Mouse (Mus musculus) splenic B cell, adult 2 months (primary cell): Measurements from ENCODE around the gene Lpin1.

Experiments used
- DNase-seq: peaks from one replicate; pipeline ENCODE4 v3.0.0-alpha.2; 2011; ENCODE audit warnings: low read depth, low spot score
- H3K27me3 ChIP-seq: 2 replicates; pipeline ENCODE4 v1.6.1; 2012; ENCODE audit warnings: mild to moderate bottlenecking, low read length, moderate library complexity, mixed read lengths; ENCODE audit not compliant: control insufficient read depth, poor library complexity, insufficient read depth, severe bottlenecking
- H3K36me3 ChIP-seq: 2 replicates; pipeline ENCODE4 v1.6.1; 2012; ENCODE audit warnings: mild to moderate bottlenecking, low read length, moderate library complexity, mixed read lengths; ENCODE audit not compliant: control insufficient read depth, poor library complexity, insufficient read depth, severe bottlenecking

The Lpin1 gene

DNA sequence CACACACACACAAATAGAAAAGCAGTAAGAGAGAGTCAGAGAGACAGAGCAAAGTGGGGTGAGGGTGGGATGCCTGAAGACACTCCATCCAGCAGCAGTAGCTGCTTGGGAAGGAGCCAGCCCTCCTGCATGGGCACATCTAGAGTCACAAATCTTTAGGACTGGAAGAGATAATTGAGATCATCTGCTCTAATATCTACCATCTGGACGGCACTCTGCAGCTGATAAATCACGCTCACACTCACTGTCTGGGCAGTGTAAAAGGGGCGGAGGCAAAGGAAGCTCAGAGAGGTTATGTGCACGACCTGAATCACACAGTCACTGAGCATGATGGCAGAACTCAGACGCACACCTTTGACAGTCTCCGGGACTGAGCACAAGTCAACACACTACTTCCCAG is 118.1 kb downstream of the Lpin1 start:
- Histone ChIP-seq H3K27me3 (no peaks in the 10 kb centered on the region), H3K36me3 (no peaks in the 10 kb centered on the region)
- no peak for DNase-seq

DNA sequence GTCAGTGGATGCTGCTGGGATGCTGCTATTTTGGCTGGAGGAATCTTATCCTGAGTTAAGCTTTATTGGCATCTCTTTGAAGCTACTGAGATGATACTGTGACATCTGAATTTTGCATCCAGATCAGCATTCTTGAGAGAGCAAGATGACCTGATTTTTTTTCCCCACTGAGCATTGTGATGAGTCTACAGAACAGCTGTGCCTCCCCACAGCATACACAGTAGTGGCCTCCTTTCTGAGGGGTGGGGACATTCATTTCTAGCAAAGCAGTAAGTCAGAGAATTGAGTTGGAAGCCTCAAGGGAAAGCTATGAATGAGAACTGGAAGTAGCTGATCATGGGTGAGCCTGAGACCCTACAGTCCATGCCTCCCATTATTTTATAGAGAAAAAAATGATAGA is 121.9 kb downstream of the Lpin1 start:
- Histone ChIP-seq H3K36me3 (no peaks in the 10 kb centered on the region), H3K27me3 (no peaks in the 10 kb centered on the region)
- no peak for DNase-seq

DNA sequence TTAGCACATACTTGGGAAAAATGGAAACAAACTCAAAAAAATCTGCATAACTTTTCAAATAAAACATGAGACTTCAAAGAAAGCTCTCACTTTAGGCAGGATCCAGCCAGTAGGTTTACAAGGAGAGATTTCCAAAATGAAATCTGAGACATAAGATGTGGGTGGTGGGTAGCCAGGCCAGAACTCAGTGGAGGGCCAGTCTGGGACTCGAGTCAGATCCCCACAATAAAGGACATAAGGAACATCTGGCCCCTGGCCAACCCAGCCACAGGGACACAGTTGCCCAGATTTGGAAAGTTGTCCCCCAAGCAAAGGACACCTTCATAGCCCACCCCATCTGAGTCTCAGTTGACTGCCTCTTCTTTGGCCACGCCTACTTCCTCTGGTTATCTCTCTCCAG is 123.3 kb downstream of the Lpin1 start:
- Histone ChIP-seq H3K36me3 (no peaks in the 10 kb centered on the region), H3K27me3 (no peaks in the 10 kb centered on the region)
- DNase-seq: no peak
